Mouse (Mus musculus) limb, embryonic 14.5 days (tissue): ENCODE results near the gene Siae. TPM values are rescaled to one million over a fixed set of nuclear protein-coding genes. Genes with fewer than 3 reads are reported as not detected.
A peak's percentile ranks its signal among the peaks of the same experiment; 100 is the strongest.

Experiments
- ATAC-seq: fragments of 200-750 bp; cut with Nextera tagmentation; 2 replicates; pipeline ENCODE4 v1.8.0; 2017; ENCODE audit warnings: low read depth, moderate number of reproducible peaks, moderate TSS enrichment; ENCODE audit not compliant: low FRiP score
- DNase-seq: peaks from one replicate; pipeline ENCODE4 v3.0.0-alpha.2; 2015; ENCODE audit warnings: low spot score
- H3K27ac ChIP-seq: fragments of 300-500 bp; sonication (generic); replicated peaks from 2 replicates; pipeline ENCODE4 v1.5.1; 2014; ENCODE audit warnings: low read depth, mild to moderate bottlenecking, low read length, moderate library complexity, mixed read lengths
- H3K27me3 ChIP-seq: fragments of 300-500 bp; sonication (generic); 2 replicates; pipeline ENCODE4 v1.6.1; 2014; ENCODE audit warnings: low read length, mixed read lengths; ENCODE audit not compliant: control insufficient read depth, insufficient read depth
- H3K36me3 ChIP-seq: fragments of 300-500 bp; sonication (generic); 2 replicates; pipeline ENCODE4 v1.6.1; 2014; ENCODE audit warnings: mild to moderate bottlenecking, low read length, moderate library complexity, mixed read lengths; ENCODE audit not compliant: control insufficient read depth, insufficient read depth
- H3K4me1 ChIP-seq: fragments of 300-500 bp; sonication (generic); 2 replicates; pipeline ENCODE4 v1.6.1; 2014; ENCODE audit warnings: antibody characterized with exemption, low read length, mixed read lengths; ENCODE audit not compliant: control insufficient read depth, insufficient read depth
- H3K4me2 ChIP-seq: fragments of 300-500 bp; sonication (generic); replicated peaks from 2 replicates; pipeline ENCODE4 v1.6.1; 2014; ENCODE audit warnings: low read depth, mild to moderate bottlenecking, low read length, moderate library complexity; ENCODE audit not compliant: severe bottlenecking
- H3K4me3 ChIP-seq: fragments of 300-500 bp; sonication (generic); replicated peaks from 2 replicates; pipeline ENCODE4 v1.5.1; 2014; ENCODE audit warnings: low read length
- H3K9ac ChIP-seq: fragments of 300-500 bp; sonication (generic); 2 replicates; pipeline ENCODE4 v1.6.1; 2014; ENCODE audit warnings: mild to moderate bottlenecking, low read depth, low read length, moderate library complexity; ENCODE audit not compliant: severe bottlenecking
- H3K9me3 ChIP-seq: fragments of 300-500 bp; sonication (generic); 2 replicates; pipeline ENCODE4 v1.6.1; 2016; ENCODE audit warnings: low read length; ENCODE audit not compliant: control insufficient read depth
- POLR2A ChIP-seq: fragments of 200-500 bp; IDR thresholded peaks from 2 replicates; pipeline ENCODE4 v1.8.0; 2012; ENCODE audit warnings: inconsistent platforms, mild to moderate bottlenecking, moderate library complexity, borderline replicate concordance; ENCODE audit not compliant: insufficient read depth, insufficient read length; ENCODE audit errors: extremely low read depth
- WGBS: fragments of 180-500 bp; shearing (Covaris S2); extraction: QIAGEN DNeasy Blood & Tissue Kit; methylation state at CpG from one replicate; pipeline ENCODE4 v1.1.7; 2014; 5-methylcytosine and 5-hydroxymethylcytosine counted together
- polyA plus RNA-seq, 2 experiments: library from polyadenylated mRNA; depleted of rRNA in 1 of 2; stranded (reverse) in 1 of 2; unstranded in 1 of 2; fragments of >200 nt; fragmentation: Nextera tagmentation in 1 of 2; extraction: Ambion mirVana in 1 of 2; gene quantifications; 2 replicates each; pipeline versions ENCODE4 v1.2.1 to v1.2.3; 2012 to 2014

The Siae gene
- polyA plus RNA-seq, 2 experiments = 8.1 to 9.4 TPM

DNA sequence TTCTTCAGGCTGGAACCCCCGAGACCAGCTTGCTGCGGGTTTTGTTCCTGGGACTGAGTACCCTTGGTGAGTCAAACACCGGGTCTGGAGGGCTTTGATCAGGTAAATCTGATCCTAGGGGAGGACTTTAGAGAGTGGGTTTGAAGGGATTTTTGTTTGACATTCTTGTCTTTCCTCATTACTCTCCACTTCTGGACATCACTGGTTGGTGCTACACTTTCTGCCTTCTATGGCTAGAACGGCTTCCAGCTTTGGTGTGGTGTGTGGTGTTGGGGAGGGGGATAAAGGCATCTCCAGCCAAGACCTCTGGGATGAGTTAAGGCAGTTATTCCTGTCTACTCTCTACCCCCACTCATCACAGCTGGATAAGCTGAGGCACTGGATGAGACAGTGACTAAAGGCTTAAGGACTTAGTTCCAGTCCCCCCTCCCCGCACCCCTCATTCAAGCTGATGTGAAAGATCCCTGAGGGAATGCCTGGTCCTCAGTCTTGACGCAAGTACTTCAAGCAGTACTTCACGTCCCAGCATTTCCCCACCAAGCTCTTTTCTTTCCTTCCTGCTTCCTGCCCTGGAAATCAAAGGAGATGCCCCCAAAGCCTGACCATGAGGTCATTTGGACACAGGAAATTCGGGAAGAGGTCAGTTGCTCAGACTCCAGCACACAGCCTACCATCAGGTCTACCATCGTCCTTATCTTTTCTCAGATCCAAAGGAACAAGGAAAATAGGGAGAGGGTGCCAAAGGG, 27.1 kb upstream of the Siae start:
- Histone ChIP-seq H3K9ac (no peak overlapping the region), H3K4me2 (no peak overlapping the region), H3K27ac (no peak overlapping the region), H3K4me1 (peaks cover 9% of the 10 kb centered on the region), H3K36me3 (0 out of 2 replicates have a peak, but pooled peaks cover 13% of the 10 kb centered on the region), H3K27me3 (peaks cover 70% of the 10 kb centered on the region), H3K4me3 (peak overlapping the region; percentile 7), H3K9me3 (no peaks in the 10 kb centered on the region)
- TF ChIP-seq POLR2A = no peak
- DNase-seq (no peak), ATAC-seq (no peak)
- WGBS = 26% methylated on average over 9 of the region's 9 CpGs

- Histone ChIP-seq H3K4me1 (peaks cover 9% of the 10 kb centered on the region), H3K27me3 (peaks cover 70% of the 10 kb centered on the region), H3K4me2 (peak overlapping the region; percentile 53), H3K9ac (peak overlapping the region; percentile 22; the same call in 1 of the 2 replicates), H3K4me3 (peak overlapping the region; percentile 28), H3K36me3 (0 out of 2 replicates have a peak, but pooled peaks cover under 1% of the 10 kb centered on the region), H3K9me3 (no peaks in the 10 kb centered on the region), H3K27ac (no peak overlapping the region)
- ATAC-seq (peak; percentile 18; the same call in 1 of the 2 replicates), DNase-seq (peak; percentile 41)
- WGBS = 2% methylated on average over 31 of the region's 32 CpGs
- no peak for TF ChIP-seq POLR2A
Measured at GRCm38 (mm10) chr9:37530031-37530887, 25.2 kb upstream of the Siae start.

DNA sequence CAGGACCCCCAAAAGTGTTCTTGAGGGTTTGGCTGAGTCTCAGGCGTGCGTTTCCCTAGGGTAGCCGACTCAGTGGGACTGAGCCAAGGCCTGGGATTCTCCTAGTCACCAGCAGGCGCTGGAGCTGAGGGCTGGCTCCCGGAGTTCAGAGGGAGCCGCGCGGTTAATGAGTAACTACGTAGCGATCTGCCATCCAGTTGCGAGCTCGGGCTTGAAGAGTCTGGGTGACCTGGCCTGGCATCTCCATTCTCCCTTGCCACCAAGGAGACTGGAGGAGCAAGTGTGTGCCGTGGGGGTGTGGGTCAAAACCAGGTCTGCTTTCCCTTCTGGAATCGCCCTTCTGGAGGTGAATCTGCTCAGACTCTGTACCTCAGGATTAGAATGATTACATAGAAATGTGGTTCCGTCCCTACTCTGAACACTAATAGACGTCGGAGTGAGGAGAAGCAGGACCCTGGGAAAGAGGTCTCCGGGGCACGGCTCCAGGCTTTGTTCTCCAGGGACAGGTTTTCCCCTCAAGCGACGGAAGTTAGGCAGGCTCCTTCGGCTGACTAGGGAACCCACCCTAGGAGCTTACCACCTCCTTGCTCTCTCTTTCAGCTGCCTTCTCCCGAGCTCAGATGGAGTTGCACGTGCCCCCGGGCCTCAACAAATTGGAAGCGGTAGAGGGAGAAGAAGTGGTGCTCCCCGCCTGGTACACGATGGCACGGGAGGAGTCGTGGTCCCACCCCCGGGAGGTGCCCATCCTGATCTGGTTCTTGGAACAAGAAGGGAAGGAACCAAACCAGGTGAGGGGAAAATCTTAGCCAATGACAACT, 24.4 kb upstream of the Siae start:
- Histone ChIP-seq H3K4me2 (peak overlapping the region; percentile 53), H3K27me3 (peaks cover 65% of the 10 kb centered on the region), H3K4me3 (peak overlapping the region; percentile 28), H3K9ac (peak overlapping the region; percentile 34; the same call in 1 of the 2 replicates), H3K9me3 (no peaks in the 10 kb centered on the region), H3K36me3 (no peaks in the 10 kb centered on the region), H3K27ac (no peak overlapping the region), H3K4me1 (peaks cover 9% of the 10 kb centered on the region)
- no peak for TF ChIP-seq POLR2A
- 2% methylated on average over 31 of the region's 31 CpGs for WGBS
- DNase-seq = peak; percentile 55
- ATAC-seq = 0 out of 2 replicates have a peak, but pooled peaks have one; percentile 27

DNA sequence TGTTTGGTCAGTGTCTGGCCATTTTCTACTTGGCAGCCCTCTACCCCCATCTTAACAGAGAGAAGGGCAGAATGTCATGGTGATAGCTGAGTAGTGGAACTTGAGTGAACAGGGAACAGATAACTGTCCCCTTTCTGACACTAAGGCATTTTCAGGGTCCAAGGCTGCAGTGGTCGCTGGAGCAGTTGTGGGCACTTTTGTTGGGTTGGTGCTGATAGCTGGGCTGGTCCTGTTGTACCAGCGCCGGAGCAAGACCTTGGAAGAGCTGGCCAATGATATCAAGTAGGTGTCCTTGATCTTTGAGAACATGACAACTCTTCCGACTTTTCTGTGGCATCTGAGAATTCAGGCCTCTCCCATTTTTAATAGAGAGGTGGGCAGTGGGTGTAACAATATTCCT, 18.6 kb upstream of the Siae start:
- no peaks in the 10 kb centered on the region for H3K9me3 ChIP-seq
- H3K36me3 ChIP-seq = no peaks in the 10 kb centered on the region
- no peak overlapping the region for H3K27ac ChIP-seq
- H3K4me1 ChIP-seq = no peaks in the 10 kb centered on the region
- WGBS = 73% methylated on average over 4 of the region's 4 CpGs
- no peak for DNase-seq
- H3K27me3 ChIP-seq = peaks cover 8% of the 10 kb centered on the region; the same call in 1 of the 2 replicates
- no peak overlapping the region for H3K4me2 ChIP-seq
- no peak overlapping the region for H3K4me3 ChIP-seq
- no peak for ATAC-seq
- TF ChIP-seq POLR2A = no peak
- H3K9ac ChIP-seq = no peak overlapping the region
